Mouse (Mus musculus): Measurements from ENCODE around the gene Atp13a2. TPM values are rescaled to one million over a fixed set of nuclear protein-coding genes. Genes with fewer than 3 reads are reported as not detected.

The Atp13a2 gene
- total and polyA plus RNA-seq, 2 experiments from 2014 or later, result 141 to 251 TPM

DNA sequence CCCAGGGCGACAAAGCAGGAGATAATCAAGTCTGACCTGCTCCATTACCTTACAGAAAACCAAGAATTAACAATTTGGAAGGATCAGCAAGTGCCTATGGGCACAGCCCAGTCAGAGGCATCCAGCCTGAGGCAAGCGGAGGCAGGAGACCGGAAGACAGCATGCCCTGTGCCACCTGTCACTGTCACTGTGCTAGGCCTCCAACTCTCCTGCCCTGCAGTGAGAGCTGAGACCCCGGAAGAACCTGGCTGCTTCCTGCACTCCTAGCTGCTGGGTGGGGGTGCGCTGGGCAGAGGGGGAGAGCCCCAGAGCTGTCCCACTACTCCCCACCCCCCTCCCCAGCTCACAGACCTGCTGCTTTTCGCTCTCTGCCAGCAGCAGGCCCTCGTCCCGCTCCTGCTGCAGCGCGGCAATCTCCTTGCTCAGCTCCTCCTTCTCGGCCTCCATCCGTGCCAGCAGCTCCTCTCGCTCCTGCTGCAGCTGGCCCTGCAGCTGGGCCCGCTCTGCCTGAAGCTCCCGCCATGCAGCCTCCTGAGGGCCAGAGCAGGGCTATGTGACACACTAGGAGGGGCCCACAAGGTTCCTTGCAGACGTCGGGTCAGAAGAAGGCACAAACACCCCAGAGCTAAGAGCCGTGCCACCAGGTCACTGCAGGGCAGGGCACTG is 44.0 kb downstream of the Atp13a2 start:
- Histone ChIP-seq H3K4me3 (ENCODE audit: low read depth, low read length) (no peak overlapping the region), H3K9me3 (ENCODE audit: low read length) (no peaks in the 10 kb centered on the region), H3K4me1 (ENCODE audit: insufficient read depth) (no peaks in the 10 kb centered on the region), H3K27me3 (ENCODE audit: insufficient read depth, low read length) (no peaks in the 10 kb centered on the region), H3K9ac (0 out of 2 replicates have a peak overlapping the region, but pooled peaks have one; percentile 3), H3K36me3 (ENCODE audit: insufficient read depth) (peaks cover 42% of the 10 kb centered on the region), H3K27ac (ENCODE audit: low read depth, low read length) (no peak overlapping the region), H3K4me2 (ENCODE audit: low read depth) (no peak overlapping the region)
- WGBS, result 88% methylated on average over 18 of the region's 18 CpGs
- DNase-seq (no peak), ATAC-seq (no peak)
- no peak for TF ChIP-seq CTCF (IDR thresholded peaks at IDR 0.05; ENCODE audit: low read depth)

DNA sequence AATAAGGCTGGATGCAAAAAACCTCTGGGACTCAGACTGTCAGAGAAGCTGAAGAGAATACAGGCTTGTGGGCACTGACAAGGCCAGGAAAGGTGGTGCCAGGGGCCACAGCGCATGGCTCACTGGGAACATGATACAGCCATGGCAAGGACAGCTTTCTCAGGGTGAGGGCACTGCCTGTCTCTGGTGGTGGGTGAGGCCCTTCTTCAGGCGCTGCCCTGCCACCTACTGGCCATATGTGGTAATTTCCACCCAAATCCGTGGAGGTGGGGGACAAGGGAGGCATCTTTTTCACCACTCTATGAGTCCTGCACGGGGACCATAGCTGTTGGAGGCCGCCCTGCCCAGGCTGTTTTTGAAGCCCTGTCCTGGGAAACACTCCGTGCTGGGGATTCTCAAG is 45.1 kb downstream of the Atp13a2 start:
- WGBS, result 15% methylated on average over 6 of the region's 6 CpGs
- H3K9ac ChIP-seq, result no peak overlapping the region
- ATAC-seq, result peak; percentile 83
- peak; percentile 96 for TF ChIP-seq CTCF (IDR thresholded peaks at IDR 0.05; ENCODE audit: low read depth)
- H3K9me3 ChIP-seq (ENCODE audit: low read length), result no peaks in the 10 kb centered on the region
- no peak overlapping the region for H3K4me2 ChIP-seq (ENCODE audit: low read depth)
- peak; percentile 87 for DNase-seq
- H3K27ac ChIP-seq (ENCODE audit: low read depth, low read length), result no peak overlapping the region
- no peak overlapping the region for H3K4me3 ChIP-seq (ENCODE audit: low read depth, low read length)
- peaks cover 46% of the 10 kb centered on the region for H3K36me3 ChIP-seq (ENCODE audit: insufficient read depth)
- no peaks in the 10 kb centered on the region for H3K27me3 ChIP-seq (ENCODE audit: insufficient read depth, low read length)
- H3K4me1 ChIP-seq (ENCODE audit: insufficient read depth), result no peaks in the 10 kb centered on the region

DNA sequence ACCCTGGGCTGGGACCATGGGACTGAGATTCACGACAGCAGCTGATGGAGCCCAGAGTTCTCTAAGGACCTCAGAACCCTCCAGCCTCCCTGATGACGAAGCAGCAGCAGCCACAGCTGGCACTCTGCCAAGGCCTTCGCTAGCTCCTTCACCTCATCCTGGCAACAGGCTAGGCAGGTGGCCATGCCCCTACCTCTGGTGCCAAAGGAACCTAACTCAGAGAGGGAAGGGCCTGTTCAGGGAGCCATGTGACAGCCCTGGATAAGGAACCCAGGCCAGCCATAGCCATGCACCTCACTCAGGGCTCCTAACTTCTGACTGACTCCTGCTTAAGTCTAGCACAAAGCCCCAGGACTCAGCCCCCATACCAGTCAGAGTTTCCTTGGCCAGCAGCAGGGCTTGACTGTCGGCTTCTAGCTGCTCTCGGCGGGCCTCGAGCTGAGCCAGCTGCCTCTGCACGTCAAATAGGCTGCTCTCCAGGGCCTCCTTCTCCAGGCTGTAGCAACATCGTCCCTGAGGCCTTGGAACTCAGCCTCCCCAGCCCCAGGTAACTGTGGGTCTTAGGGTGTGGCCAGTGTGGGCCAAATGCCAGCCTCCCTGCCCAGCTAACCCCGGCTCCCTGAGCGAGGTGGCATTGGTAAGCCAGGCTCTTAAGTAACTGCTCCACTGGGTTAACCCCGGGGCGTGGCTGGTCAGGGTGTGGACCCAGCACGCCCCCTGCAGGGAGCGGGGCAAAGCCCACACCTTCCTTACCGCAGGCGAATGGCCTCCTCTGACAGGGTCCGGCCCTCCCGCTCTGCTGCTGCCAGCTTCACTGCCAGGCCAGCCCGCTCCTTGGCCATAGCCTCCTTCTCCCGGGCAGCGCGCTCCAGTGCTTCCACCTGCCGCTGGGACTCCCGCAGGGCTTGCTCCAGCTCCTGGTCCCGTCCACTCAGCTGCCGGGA is 47.2 kb downstream of the Atp13a2 start:
- DNase-seq, result no peak
- Histone ChIP-seq H3K9ac (no peak overlapping the region), H3K27ac (ENCODE audit: low read depth, low read length) (no peak overlapping the region), H3K27me3 (ENCODE audit: insufficient read depth, low read length) (no peaks in the 10 kb centered on the region), H3K36me3 (ENCODE audit: insufficient read depth) (peaks cover 52% of the 10 kb centered on the region), H3K9me3 (ENCODE audit: low read length) (no peaks in the 10 kb centered on the region), H3K4me2 (ENCODE audit: low read depth) (no peak overlapping the region), H3K4me1 (ENCODE audit: insufficient read depth) (no peaks in the 10 kb centered on the region), H3K4me3 (ENCODE audit: low read depth, low read length) (no peak overlapping the region)
- TF ChIP-seq CTCF (IDR thresholded peaks at IDR 0.05; ENCODE audit: low read depth), result no peak
- 68% methylated on average over 27 of the region's 27 CpGs for WGBS
- no peak for ATAC-seq

DNA sequence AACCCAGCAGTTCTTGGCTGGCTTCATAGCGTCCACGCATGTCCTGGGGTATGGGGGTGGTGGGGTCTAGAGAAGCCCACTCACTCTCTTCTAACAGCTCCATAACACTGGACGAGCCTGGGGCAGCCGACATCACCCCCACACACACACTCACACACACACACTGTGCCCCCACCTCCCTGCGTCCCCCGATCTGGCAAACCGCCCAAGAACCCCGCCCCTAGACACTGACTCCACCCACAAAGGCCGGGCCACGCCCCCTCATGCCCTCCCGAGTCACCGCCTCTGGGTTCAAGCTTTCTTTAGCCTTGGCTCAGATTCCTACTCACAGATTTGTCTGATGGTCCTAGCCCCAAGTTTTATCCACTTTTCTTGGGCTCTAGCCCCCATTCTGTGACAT is 54.4 kb downstream of the Atp13a2 start:
- no peak overlapping the region for H3K27ac ChIP-seq (ENCODE audit: low read depth, low read length)
- no peak overlapping the region for H3K4me2 ChIP-seq (ENCODE audit: low read depth)
- ATAC-seq (no peak), DNase-seq (no peak)
- 50% methylated on average over 12 of the region's 12 CpGs for WGBS
- H3K9ac ChIP-seq, result no peak overlapping the region
- no peak overlapping the region for H3K4me3 ChIP-seq (ENCODE audit: low read depth, low read length)
- peaks cover 54% of the 10 kb centered on the region for H3K36me3 ChIP-seq (ENCODE audit: insufficient read depth)
- no peaks in the 10 kb centered on the region for H3K9me3 ChIP-seq (ENCODE audit: low read length)
- no peaks in the 10 kb centered on the region for H3K4me1 ChIP-seq (ENCODE audit: insufficient read depth)
- no peak for TF ChIP-seq CTCF (IDR thresholded peaks at IDR 0.05; ENCODE audit: low read depth)
- H3K27me3 ChIP-seq (ENCODE audit: insufficient read depth, low read length), result no peaks in the 10 kb centered on the region

DNA sequence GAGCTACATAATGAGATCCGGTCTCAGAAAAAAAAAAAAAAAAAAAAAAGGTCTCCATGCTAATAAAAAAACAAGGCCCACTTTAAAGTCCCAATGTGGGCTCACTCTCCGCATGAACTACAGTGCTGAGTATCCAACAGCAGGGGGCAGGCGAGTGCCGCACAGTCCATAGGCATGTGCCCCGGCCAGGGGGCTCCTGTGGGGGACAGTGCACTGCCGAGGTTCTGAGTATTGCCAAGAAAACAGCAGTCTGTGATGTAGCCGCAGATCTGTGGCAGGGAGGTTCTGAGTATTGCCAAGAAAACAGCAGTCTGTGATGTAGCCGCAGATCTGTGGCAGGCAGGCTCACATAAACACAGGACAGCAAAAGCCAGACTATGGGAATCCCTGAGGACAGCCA is 58.1 kb downstream of the Atp13a2 start:
- H3K27me3 ChIP-seq (ENCODE audit: insufficient read depth, low read length), result no peaks in the 10 kb centered on the region
- no peak overlapping the region for H3K4me3 ChIP-seq (ENCODE audit: low read depth, low read length)
- ATAC-seq (peak; percentile 72), DNase-seq (peak; percentile 82)
- H3K4me2 ChIP-seq (ENCODE audit: low read depth), result no peak overlapping the region
- peaks cover 17% of the 10 kb centered on the region for H3K4me1 ChIP-seq (ENCODE audit: insufficient read depth)
- H3K9ac ChIP-seq, result no peak overlapping the region
- no peaks in the 10 kb centered on the region for H3K9me3 ChIP-seq (ENCODE audit: low read length)
- no peak overlapping the region for H3K27ac ChIP-seq (ENCODE audit: low read depth, low read length)
- TF ChIP-seq CTCF (IDR thresholded peaks at IDR 0.05; ENCODE audit: low read depth), result peak; percentile 89
- H3K36me3 ChIP-seq (ENCODE audit: insufficient read depth), result peaks cover 40% of the 10 kb centered on the region
- 13% methylated on average over 8 of the region's 8 CpGs for WGBS

DNA sequence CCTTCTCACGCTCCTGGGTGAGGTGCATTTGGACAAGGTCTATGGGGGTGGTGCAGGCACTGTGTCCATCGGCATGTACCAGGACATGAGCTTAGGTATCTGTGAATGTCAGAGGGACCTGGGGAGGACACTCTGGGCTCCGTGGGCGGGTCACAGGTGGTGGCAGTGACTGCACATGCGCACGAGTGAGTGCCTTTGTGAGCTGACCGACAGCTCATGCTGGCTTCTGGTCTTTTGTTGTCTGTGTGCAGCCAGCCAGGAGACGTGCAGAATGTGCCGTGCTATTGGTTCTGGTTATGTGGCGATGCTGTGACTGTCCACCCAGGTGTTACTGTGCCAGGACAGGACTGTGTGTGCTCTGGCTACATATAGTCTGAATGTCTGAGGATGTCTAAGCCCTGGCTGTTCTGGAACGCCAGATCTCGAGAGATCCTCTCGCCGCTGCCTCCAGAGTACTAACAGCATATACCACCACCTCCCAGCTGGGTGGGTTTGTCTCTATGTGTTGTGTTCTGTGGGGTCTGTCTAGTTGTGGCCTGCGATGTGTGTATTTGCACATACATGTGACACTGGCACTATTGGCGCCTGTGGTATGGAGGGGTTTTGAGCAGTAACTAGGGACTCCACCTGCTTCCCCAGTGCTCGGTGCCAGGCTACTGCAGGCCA is 62.3 kb downstream of the Atp13a2 start:
- H3K27me3 ChIP-seq (ENCODE audit: insufficient read depth, low read length), result no peaks in the 10 kb centered on the region
- TF ChIP-seq CTCF (IDR thresholded peaks at IDR 0.05; ENCODE audit: low read depth), result no peak
- H3K9ac ChIP-seq, result peak overlapping the region; percentile 26
- no peaks in the 10 kb centered on the region for H3K9me3 ChIP-seq (ENCODE audit: low read length)
- peak overlapping the region; percentile 82 for H3K27ac ChIP-seq (ENCODE audit: low read depth, low read length)
- 22% methylated on average over 17 of the region's 17 CpGs for WGBS
- peak overlapping the region; percentile 23 for H3K4me2 ChIP-seq (ENCODE audit: low read depth)
- ATAC-seq (peak; percentile 24), DNase-seq (peak; percentile 70)
- H3K4me3 ChIP-seq (ENCODE audit: low read depth, low read length), result no peak overlapping the region
- H3K36me3 ChIP-seq (ENCODE audit: insufficient read depth), result peaks cover 15% of the 10 kb centered on the region
- peaks cover 40% of the 10 kb centered on the region for H3K4me1 ChIP-seq (ENCODE audit: insufficient read depth)
